Mouse (Mus musculus) megakaryocyte, embryonic 14.5 days (primary cell): ENCODE results near the gene Plcz1.

Source experiments
- FLI1 ChIP-seq: IDR thresholded peaks from 2 replicates; pipeline ENCODE4 v1.6.1; 2012; ENCODE audit warnings: low read length, inconsistent platforms, mixed read lengths
- GATA1 ChIP-seq: IDR thresholded peaks from 3 replicates; pipeline ENCODE4 v1.6.1; 2012; ENCODE audit warnings: mixed read lengths, low read length, inconsistent platforms, borderline replicate concordance

GRCm38 (mm10) chr6:139953596-139953995 is 87.7 kb downstream of the Plcz1 start:
- TF ChIP-seq GATA1 (no peak), FLI1 (no peak)
